Comparison of ENCODE assay signal across 8 mouse cellular contexts in genomic region chr7:58397992-58398391, GRCm38 (mm10).
DNase-seq lines count a peak whose midpoint lies in the region; ATAC-seq and TF ChIP-seq lines count a peak whose summit lies in the region.

No protein-coding gene starts in this region.

- peak overlapping the region; percentile 53 for H3K4me2 ChIP-seq in embryonic facial prominence, embryonic 15.5 days (replicated peaks)
- peak overlapping the region; percentile 56 for H3K4me2 ChIP-seq in limb, embryonic 14.5 days (replicated peaks; ENCODE audit: low read depth, low read length, severe bottlenecking)

- TF ChIP-seq CTCF in layer of hippocampus, adult 2 months (conservative IDR thresholded peaks at IDR 0.05): no peak

- ATAC-seq in embryonic facial prominence, embryonic 15.5 days (ENCODE audit: insufficient number of reproducible peaks, low FRiP score, low TSS enrichment, low read depth): no peak
- ATAC-seq in limb, embryonic 14.5 days (ENCODE audit: low FRiP score, low read depth): no peak

- WGBS in embryonic facial prominence, embryonic 15.5 days: 11% methylated on average over 6 of the region's 6 CpGs
- WGBS in limb, embryonic 14.5 days: 21% methylated on average over 6 of the region's 6 CpGs

- no peak overlapping the region for H3K9ac ChIP-seq in embryonic facial prominence, embryonic 15.5 days
- peak overlapping the region; percentile 53; the same call in 1 of the 2 replicates for H3K9ac ChIP-seq in limb, embryonic 14.5 days (ENCODE audit: low read depth, low read length, severe bottlenecking)

- H3K4me1 ChIP-seq in embryonic facial prominence, embryonic 15.5 days: peaks cover 10% of the 10 kb centered on the region; the same call in 1 of the 2 replicates
- peaks cover 6% of the 10 kb centered on the region; the same call in 1 of the 2 replicates for H3K4me1 ChIP-seq in limb, embryonic 14.5 days (ENCODE audit: control insufficient read depth, insufficient read depth, low read length)

- TF ChIP-seq POLR2A in limb, embryonic 14.5 days (IDR thresholded peaks at IDR 0.05; ENCODE audit: borderline replicate concordance, extremely low read depth, insufficient read depth, insufficient read length): no peak

- H3K4me3 ChIP-seq in layer of hippocampus, adult 2 months: peak overlapping the region; percentile 61
- peak overlapping the region; percentile 63 for H3K4me3 ChIP-seq in embryonic facial prominence, embryonic 15.5 days (replicated peaks)
- H3K4me3 ChIP-seq in limb, embryonic 14.5 days (replicated peaks; ENCODE audit: low read length): peak overlapping the region; percentile 47

- no peaks in the 10 kb centered on the region for H3K27me3 ChIP-seq in embryonic facial prominence, embryonic 15.5 days
- no peaks in the 10 kb centered on the region for H3K27me3 ChIP-seq in limb, embryonic 14.5 days (ENCODE audit: control insufficient read depth, insufficient read depth, low read length)

- H3K27ac ChIP-seq in layer of hippocampus, adult 2 months: peak overlapping the region; percentile 100
- H3K27ac ChIP-seq in embryonic facial prominence, embryonic 15.5 days (replicated peaks): peak overlapping the region; percentile 87
- H3K27ac ChIP-seq in limb, embryonic 14.5 days (replicated peaks; ENCODE audit: low read depth, low read length): peak overlapping the region; percentile 88; the same call in 1 of the 2 replicates

- no peaks in the 10 kb centered on the region for H3K9me3 ChIP-seq in embryonic facial prominence, embryonic 15.5 days (replicated peaks)
- no peaks in the 10 kb centered on the region for H3K9me3 ChIP-seq in limb, embryonic 14.5 days (ENCODE audit: control insufficient read depth, low read length)

- no peaks in the 10 kb centered on the region for H3K36me3 ChIP-seq in embryonic facial prominence, embryonic 15.5 days
- no peaks in the 10 kb centered on the region for H3K36me3 ChIP-seq in limb, embryonic 14.5 days (ENCODE audit: control insufficient read depth, insufficient read depth, low read length)

- DNase-seq in layer of hippocampus, adult 2 months (ENCODE audit: low spot score in 2 of 2): no peak
- no peak for DNase-seq in layer of hippocampus, adult 9-10 months (ENCODE audit: low spot score)
- peak; percentile 8 for DNase-seq in limb, embryonic 14.5 days (ENCODE audit: low spot score)
- peak; percentile 47 for DNase-seq in retina, postnatal 1 day
- DNase-seq in adrenal gland, adult 2 months: no peak
- no peak for DNase-seq in urinary bladder, postnatal 10 days (ENCODE audit: low spot score)
- DNase-seq in lung, postnatal 14 days: no peak

Comparison
In these comparisons a context has a peak if more than half of its experiments do, and no peak if none do; other contexts are left out.
1. DNase-seq: peak in limb, embryonic 14.5 days (single experiment) and retina, postnatal 1 day (single experiment); none in layer of hippocampus, adult 2 months (0 of 2), layer of hippocampus, adult 9-10 months (single experiment), adrenal gland, adult 2 months (single experiment), urinary bladder, postnatal 10 days (single experiment) and lung, postnatal 14 days (single experiment).
2. Peak in every context shown above with its lines, with median percentiles within 50 percentile points of each other: H3K27ac ChIP-seq and H3K4me3 ChIP-seq.